In the genomic region with DNA sequence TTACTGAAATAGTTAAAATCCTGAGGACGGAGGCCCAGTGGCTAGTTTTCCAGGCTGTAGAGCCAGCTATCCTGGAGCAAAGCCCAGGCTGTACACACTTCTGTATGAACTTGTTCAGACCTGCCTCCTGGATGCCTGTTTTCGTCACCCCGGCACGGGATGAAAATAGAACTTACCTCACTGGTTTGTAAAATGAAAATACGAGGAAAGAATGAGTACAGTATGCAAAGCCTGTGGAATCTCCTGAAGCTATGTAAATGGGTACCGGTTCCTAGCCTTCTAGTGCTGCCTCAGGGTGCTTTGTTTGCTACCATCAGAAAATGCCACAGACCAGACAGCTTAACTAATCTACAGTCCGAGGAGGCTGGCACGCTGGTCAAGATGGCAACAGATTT, we compare ENCODE assay signal across 9 mouse cellular contexts.
A peak's percentile ranks its signal among the peaks of the same experiment; 100 is the strongest.
DNase-seq lines count a peak whose midpoint lies in the region; ATAC-seq lines count a peak whose summit lies in the region.
"Had no signal": no experiment of that assay in that cellular context is flagged by ENCODE, and none has a peak within 500 bp of the region (broad histone marks: within the 10 kb centered on the region; RNA-seq: fewer than 3 reads in every experiment).

No protein-coding gene starts in this region.

- intact Hi-C loops in left cerebral cortex, postnatal 4 days (cut with DNase I) = no loop called here
- intact Hi-C loops in heart, postnatal 14 days (cut with DNase I) = no loop called here

- no peaks in the 10 kb centered on the region for H3K27me3 ChIP-seq in embryonic facial prominence, embryonic 15.5 days
- H3K27me3 ChIP-seq in midbrain, embryonic 14.5 days (ENCODE audit: control insufficient read depth, insufficient read depth, low read length) = no peaks in the 10 kb centered on the region
- H3K27me3 ChIP-seq in forebrain, embryonic 13.5 days = no peaks in the 10 kb centered on the region
- no peaks in the 10 kb centered on the region for H3K27me3 ChIP-seq in forebrain, embryonic 15.5 days
- H3K27me3 ChIP-seq: embryonic facial prominence, embryonic 13.5 days had no signal

- no peak overlapping the region for H3K27ac ChIP-seq in embryonic facial prominence, embryonic 15.5 days (replicated peaks)
- H3K27ac ChIP-seq in midbrain, embryonic 14.5 days (replicated peaks; ENCODE audit: low read depth, low read length) = no peak overlapping the region
- no peak overlapping the region for H3K27ac ChIP-seq in forebrain, embryonic 13.5 days
- no peak overlapping the region for H3K27ac ChIP-seq in forebrain, embryonic 15.5 days (replicated peaks)
- H3K27ac ChIP-seq: embryonic facial prominence, embryonic 13.5 days had no signal

- H3K9ac ChIP-seq in embryonic facial prominence, embryonic 15.5 days = no peak overlapping the region
- H3K9ac ChIP-seq in midbrain, embryonic 14.5 days (replicated peaks; ENCODE audit: low read length) = no peak overlapping the region
- no peak overlapping the region for H3K9ac ChIP-seq in forebrain, embryonic 13.5 days
- H3K9ac ChIP-seq in forebrain, embryonic 15.5 days (replicated peaks) = no peak overlapping the region
- H3K9ac ChIP-seq: embryonic facial prominence, embryonic 13.5 days had no signal

- DNase-seq in left cerebral cortex, postnatal 4 days = peak; percentile 5
- DNase-seq in left cerebral cortex, adult 8-10 months (ENCODE audit: low spot score in 2 of 2) = no peak
- DNase-seq in heart, postnatal 14 days = peak; percentile 34 to 70
- DNase-seq in skeletal muscle tissue, adult 2 months (ENCODE audit: low read depth, low spot score) = peak; percentile 10
- no peak for DNase-seq in midbrain, embryonic 14.5 days

- H3K4me1 ChIP-seq in embryonic facial prominence, embryonic 15.5 days = no peaks in the 10 kb centered on the region
- no peaks in the 10 kb centered on the region for H3K4me1 ChIP-seq in midbrain, embryonic 14.5 days (ENCODE audit: control insufficient read depth, insufficient read depth, low read length)
- H3K4me1 ChIP-seq in forebrain, embryonic 13.5 days = no peaks in the 10 kb centered on the region
- no peaks in the 10 kb centered on the region for H3K4me1 ChIP-seq in forebrain, embryonic 15.5 days

- 43% methylated on average over 8 of the region's 8 CpGs for WGBS in embryonic facial prominence, embryonic 15.5 days
- 66% methylated on average over 8 of the region's 8 CpGs for WGBS in midbrain, embryonic 14.5 days
- 70% methylated on average over 8 of the region's 8 CpGs for WGBS in forebrain, embryonic 13.5 days
- WGBS in forebrain, embryonic 15.5 days = 65% methylated on average over 8 of the region's 8 CpGs

- no peak for ATAC-seq in embryonic facial prominence, embryonic 15.5 days (ENCODE audit: insufficient number of reproducible peaks, low FRiP score, low TSS enrichment, low read depth)
- ATAC-seq in midbrain, embryonic 14.5 days (ENCODE audit: low FRiP score, low TSS enrichment) = no peak
- no peak for ATAC-seq in forebrain, embryonic 13.5 days
- ATAC-seq in forebrain, embryonic 15.5 days (replicated peaks) = no peak

- peak overlapping the region; percentile 15; the same call in 1 of the 2 replicates for H3K4me2 ChIP-seq in embryonic facial prominence, embryonic 15.5 days (replicated peaks)
- no peak overlapping the region for H3K4me2 ChIP-seq in midbrain, embryonic 14.5 days (ENCODE audit: low read length)
- no peak overlapping the region for H3K4me2 ChIP-seq in forebrain, embryonic 13.5 days
- no peak overlapping the region for H3K4me2 ChIP-seq in forebrain, embryonic 15.5 days (replicated peaks)
- H3K4me2 ChIP-seq: embryonic facial prominence, embryonic 13.5 days had no signal

- no peak overlapping the region for H3K4me3 ChIP-seq in embryonic facial prominence, embryonic 15.5 days (replicated peaks)
- H3K4me3 ChIP-seq in midbrain, embryonic 14.5 days (replicated peaks; ENCODE audit: low read depth, low read length) = no peak overlapping the region
- no peak overlapping the region for H3K4me3 ChIP-seq in forebrain, embryonic 13.5 days
- H3K4me3 ChIP-seq in forebrain, embryonic 15.5 days = no peak overlapping the region
- H3K4me3 ChIP-seq: embryonic facial prominence, embryonic 13.5 days had no signal

- no peaks in the 10 kb centered on the region for H3K36me3 ChIP-seq in embryonic facial prominence, embryonic 15.5 days
- no peaks in the 10 kb centered on the region for H3K36me3 ChIP-seq in midbrain, embryonic 14.5 days (ENCODE audit: control insufficient read depth, insufficient read depth, low read length)
- H3K36me3 ChIP-seq in forebrain, embryonic 13.5 days (ENCODE audit: poor library complexity, severe bottlenecking) = no peaks in the 10 kb centered on the region
- no peaks in the 10 kb centered on the region for H3K36me3 ChIP-seq in forebrain, embryonic 15.5 days
- H3K36me3 ChIP-seq: embryonic facial prominence, embryonic 13.5 days had no signal

- no peaks in the 10 kb centered on the region for H3K9me3 ChIP-seq in embryonic facial prominence, embryonic 15.5 days (replicated peaks)
- H3K9me3 ChIP-seq in midbrain, embryonic 14.5 days (ENCODE audit: control insufficient read depth, low read length) = no peaks in the 10 kb centered on the region
- no peaks in the 10 kb centered on the region for H3K9me3 ChIP-seq in forebrain, embryonic 13.5 days (replicated peaks)
- H3K9me3 ChIP-seq in forebrain, embryonic 15.5 days = no peaks in the 10 kb centered on the region
- H3K9me3 ChIP-seq: embryonic facial prominence, embryonic 13.5 days had no signal

Comparison
In these comparisons a context has a peak if more than half of its experiments do, and no peak if none do; other contexts are left out.
1. DNase-seq: peak in left cerebral cortex, postnatal 4 days (single experiment), heart, postnatal 14 days (2 of 2) and skeletal muscle tissue, adult 2 months (single experiment); none in left cerebral cortex, adult 8-10 months (0 of 2) and midbrain, embryonic 14.5 days (single experiment).